Mouse (Mus musculus) liver, postnatal 0 days (tissue): ENCODE measurements around the gene Phf11a. TPM values are rescaled to one million over a fixed set of nuclear protein-coding genes. Genes with fewer than 3 reads are reported as not detected.
"Not testable (repeated sequence)": the region's sequence is repeated elsewhere in the genome, so short reads cannot be mapped to it uniquely, and the experiment has no call there.

Experiments
- ATAC-seq: fragments of 200-750 bp; cut with Nextera tagmentation; 2 replicates; pipeline ENCODE4 v1.8.0; 2017; ENCODE audit warnings: mild to moderate bottlenecking, moderate library complexity
- DNase-seq: peaks from one replicate; pipeline ENCODE4 v3.0.0-alpha.2; 2016
- H3K27ac ChIP-seq: fragments of 300-500 bp; sonication (generic); 2 replicates; pipeline ENCODE4 v1.5.1; 2014; ENCODE audit warnings: antibody characterized with exemption, moderate library complexity, mild to moderate bottlenecking, low read depth
- H3K27me3 ChIP-seq: fragments of 300-500 bp; sonication (generic); 2 replicates; pipeline ENCODE4 v1.6.1; 2014; ENCODE audit warnings: low read length, control low read depth, mixed read lengths; ENCODE audit not compliant: insufficient read depth
- H3K36me3 ChIP-seq: fragments of 300-500 bp; sonication (generic); replicated peaks from 2 replicates; pipeline ENCODE4 v1.6.1; 2014; ENCODE audit warnings: mild to moderate bottlenecking, control low read depth, low read length, moderate library complexity, mixed read lengths; ENCODE audit not compliant: insufficient read depth
- H3K4me1 ChIP-seq: fragments of 300-500 bp; sonication (generic); 2 replicates; pipeline ENCODE4 v1.6.1; 2014; ENCODE audit warnings: antibody characterized with exemption, mild to moderate bottlenecking, control low read depth; ENCODE audit not compliant: insufficient read depth
- H3K4me2 ChIP-seq: fragments of 300-500 bp; sonication (generic); 2 replicates; pipeline ENCODE4 v1.6.1; 2014; ENCODE audit warnings: low read depth, mild to moderate bottlenecking, low read length, moderate library complexity, mixed read lengths
- H3K4me3 ChIP-seq: fragments of 300-500 bp; sonication (generic); 2 replicates; pipeline ENCODE4 v1.5.1; 2014; ENCODE audit warnings: low read depth, low read length
- H3K9ac ChIP-seq: fragments of 300-500 bp; sonication (generic); replicated peaks from 2 replicates; pipeline ENCODE4 v1.6.1; 2014; ENCODE audit warnings: mild to moderate bottlenecking, moderate library complexity
- H3K9me3 ChIP-seq: fragments of 300-500 bp; sonication (generic); 2 replicates; pipeline ENCODE4 v1.6.1; 2016; ENCODE audit warnings: mild to moderate bottlenecking, control low read depth, low read length, mixed read lengths
- CTCF ChIP-seq: sonication (generic); IDR thresholded peaks from 2 replicates; pipeline ENCODE4 v1.5.1; 2016; ENCODE audit warnings: antibody characterized with exemption, low read depth
- EP300 ChIP-seq: IDR thresholded peaks from 2 replicates; pipeline ENCODE4 v1.6.1; 2016; ENCODE audit warnings: antibody characterized with exemption, low read depth, mild to moderate bottlenecking
- WGBS: fragments of 180-500 bp; shearing (Covaris S2); extraction: QIAGEN DNeasy Blood & Tissue Kit; methylation state at CpG from one replicate; pipeline ENCODE4 v1.1.7; 2014; ENCODE audit not compliant: insufficient replicate concordance; 5-methylcytosine and 5-hydroxymethylcytosine counted together
- polyA plus RNA-seq: library from polyadenylated mRNA; unstranded; fragments of >200 nt; fragmentation: Nextera tagmentation; extraction: Ambion mirVana; gene quantifications from 2 replicates; pipeline ENCODE4 v1.2.1, GENCODE M21; 2015

The Phf11a gene
- polyA plus RNA-seq, result 0.30 and 0.56 TPM in 2 replicates

GRCm38 (mm10) chr14:59297391-59297790 is at the start of gene Phf11a:
Gene Phf11a (minus strand): TSS chr14:59297522.
- H3K9me3 ChIP-seq, H3K4me2 ChIP-seq, H3K36me3 ChIP-seq, DNase-seq, H3K27ac ChIP-seq, ATAC-seq, H3K4me3 ChIP-seq, H3K27me3 ChIP-seq, H3K9ac ChIP-seq, H3K4me1 ChIP-seq: not testable (repeated sequence)
- 74% methylated on average over 1 of the region's 1 CpGs for WGBS

GRCm38 (mm10) chr14:59341189-59341588 is 43.9 kb upstream of the Phf11a start, which contains the start of gene Phf11b:
Gene Phf11b (minus strand): TSS chr14:59341351.
- not testable (repeated sequence) for H3K4me2 ChIP-seq, H3K36me3 ChIP-seq, H3K4me3 ChIP-seq, DNase-seq, H3K9ac ChIP-seq, H3K4me1 ChIP-seq, H3K27me3 ChIP-seq, H3K27ac ChIP-seq, H3K9me3 ChIP-seq
- 61% methylated on average over 1 of the region's 1 CpGs for WGBS
- ATAC-seq, result peak; percentile 31; the same call in 1 of the 2 replicates

- no peak overlapping the region for H3K27ac ChIP-seq
- no peaks in the 10 kb centered on the region for H3K4me1 ChIP-seq
- DNase-seq (no peak), ATAC-seq (no peak)
- H3K4me2 ChIP-seq, result no peak overlapping the region
- H3K9ac ChIP-seq, result no peak overlapping the region
- no peaks in the 10 kb centered on the region for H3K9me3 ChIP-seq
- H3K4me3 ChIP-seq, result no peak overlapping the region
- WGBS, result 82% methylated on average over 1 of the region's 1 CpGs
- no peaks in the 10 kb centered on the region for H3K27me3 ChIP-seq
- no peak for TF ChIP-seq CTCF
- TF ChIP-seq EP300, result no peak
- no peaks in the 10 kb centered on the region for H3K36me3 ChIP-seq
These were observed 42.2 kb upstream of the Phf11a start for GRCm38 (mm10) chr14:59339541-59339940.

GRCm38 (mm10) chr14:59336056-59336455 is 38.7 kb upstream of the Phf11a start:
- H3K4me3 ChIP-seq, H3K9ac ChIP-seq, H3K4me1 ChIP-seq, H3K36me3 ChIP-seq, ATAC-seq, H3K9me3 ChIP-seq, H3K4me2 ChIP-seq, H3K27me3 ChIP-seq, H3K27ac ChIP-seq, DNase-seq: not testable (repeated sequence)
- 77% methylated on average over 3 of the region's 3 CpGs for WGBS

GRCm38 (mm10) chr14:59330499-59330898 is 33.2 kb upstream of the Phf11a start:
- H3K27me3 ChIP-seq, H3K9me3 ChIP-seq, H3K4me1 ChIP-seq, ATAC-seq, H3K27ac ChIP-seq, H3K4me2 ChIP-seq, H3K9ac ChIP-seq, H3K4me3 ChIP-seq, H3K36me3 ChIP-seq: not testable (repeated sequence)
- DNase-seq, result peak; percentile 13
- 73% methylated on average over 3 of the region's 3 CpGs for WGBS
- TF ChIP-seq CTCF, result peak; percentile 46

- H3K36me3 ChIP-seq, H3K9ac ChIP-seq, H3K9me3 ChIP-seq, H3K27ac ChIP-seq, H3K4me2 ChIP-seq, H3K27me3 ChIP-seq, H3K4me1 ChIP-seq, H3K4me3 ChIP-seq, ATAC-seq, DNase-seq: not testable (repeated sequence)
- 79% methylated on average over 6 of the region's 6 CpGs for WGBS
These were observed 22.6 kb upstream of the Phf11a start for GRCm38 (mm10) chr14:59319970-59320369.

- ATAC-seq, H3K27ac ChIP-seq, H3K4me1 ChIP-seq, H3K27me3 ChIP-seq, H3K36me3 ChIP-seq, H3K9ac ChIP-seq, H3K4me2 ChIP-seq, H3K9me3 ChIP-seq, H3K4me3 ChIP-seq, DNase-seq: not testable (repeated sequence)
- WGBS, result 84% methylated on average over 3 of the region's 3 CpGs
These were observed 21.7 kb upstream of the Phf11a start for GRCm38 (mm10) chr14:59319036-59319435.

GRCm38 (mm10) chr14:59291769-59292168 is 5.6 kb downstream of the Phf11a start:
- ATAC-seq, H3K27ac ChIP-seq, DNase-seq, H3K9ac ChIP-seq, H3K4me3 ChIP-seq, H3K4me2 ChIP-seq, H3K4me1 ChIP-seq, H3K27me3 ChIP-seq, H3K9me3 ChIP-seq, H3K36me3 ChIP-seq: not testable (repeated sequence)

GRCm38 (mm10) chr14:59274961-59275360 is 22.4 kb downstream of the Phf11a start:
- H3K9ac ChIP-seq, H3K4me3 ChIP-seq, H3K36me3 ChIP-seq, H3K4me2 ChIP-seq, ATAC-seq, H3K27me3 ChIP-seq, H3K27ac ChIP-seq, H3K9me3 ChIP-seq, DNase-seq, H3K4me1 ChIP-seq: not testable (repeated sequence)
- WGBS, result 79% methylated on average over 4 of the region's 4 CpGs
